Mouse (Mus musculus): ENCODE measurements around the gene Mok.
A peak's percentile ranks its signal among the peaks of the same experiment; 100 is the strongest.

Gene Mok

DNA sequence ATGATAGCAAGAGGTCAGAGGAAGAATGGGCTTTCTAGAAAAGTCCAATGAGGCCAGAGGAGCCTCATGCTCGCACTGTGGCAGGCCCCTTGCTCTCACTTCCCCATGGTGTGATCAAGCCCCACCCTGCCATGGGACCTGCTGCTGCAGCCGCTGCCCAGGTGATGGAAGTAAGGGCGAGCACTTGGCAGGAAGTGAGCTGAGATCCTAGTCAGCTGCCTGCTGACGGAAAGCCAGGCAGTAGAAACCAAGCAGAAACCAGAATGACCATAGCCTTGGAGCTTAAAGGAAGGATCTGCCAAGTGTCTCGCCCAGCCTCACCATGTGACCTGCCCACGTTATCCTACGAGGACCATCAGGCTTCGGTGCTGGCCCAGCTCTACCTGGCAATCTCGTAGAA is 27.6 kb downstream of the Mok start:
- DNase-seq (ENCODE audit: low read depth, low spot score), result no peak

DNA sequence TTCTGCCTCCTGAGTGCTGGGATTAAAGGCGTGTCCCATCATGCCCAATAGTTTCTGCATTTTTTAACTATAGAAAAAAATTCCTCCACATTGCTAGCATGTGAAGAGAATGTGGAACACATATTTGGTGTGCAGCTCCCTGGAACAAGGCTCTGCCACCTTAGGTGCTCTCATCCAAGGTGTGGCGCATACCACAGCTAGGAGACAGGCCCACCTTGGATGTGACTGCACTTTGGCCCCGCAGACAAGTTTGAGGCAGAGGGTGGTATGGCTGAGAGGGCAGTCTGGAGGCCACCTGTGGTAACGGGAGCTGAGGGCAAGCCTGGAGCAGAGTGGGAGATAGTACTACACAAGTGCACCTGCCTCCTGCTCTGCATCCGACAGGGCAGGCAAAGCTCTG is 31.9 kb downstream of the Mok start:
- DNase-seq (ENCODE audit: low read depth, low spot score), result no peak

DNA sequence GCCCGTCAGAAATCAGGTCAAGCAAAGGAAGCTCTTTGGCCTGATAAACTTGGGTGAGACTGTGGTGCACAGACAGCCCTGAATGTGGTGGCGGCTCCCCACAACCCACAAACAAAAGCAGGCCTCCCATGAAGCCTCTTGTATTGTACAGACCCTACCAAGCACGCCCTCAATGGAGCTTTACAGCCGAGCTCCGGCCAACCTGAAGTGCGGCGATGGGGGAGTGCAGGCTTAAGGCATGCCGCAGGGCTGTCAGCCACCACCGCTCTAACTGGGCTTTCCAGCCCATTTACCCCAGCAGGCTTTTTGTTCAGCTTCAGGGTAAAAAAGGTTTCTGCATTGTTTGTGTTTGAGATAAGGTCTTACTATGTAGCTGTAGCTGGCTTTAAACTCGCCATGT is 32.3 kb downstream of the Mok start:
- DNase-seq (ENCODE audit: low read depth, low spot score), result no peak

DNA sequence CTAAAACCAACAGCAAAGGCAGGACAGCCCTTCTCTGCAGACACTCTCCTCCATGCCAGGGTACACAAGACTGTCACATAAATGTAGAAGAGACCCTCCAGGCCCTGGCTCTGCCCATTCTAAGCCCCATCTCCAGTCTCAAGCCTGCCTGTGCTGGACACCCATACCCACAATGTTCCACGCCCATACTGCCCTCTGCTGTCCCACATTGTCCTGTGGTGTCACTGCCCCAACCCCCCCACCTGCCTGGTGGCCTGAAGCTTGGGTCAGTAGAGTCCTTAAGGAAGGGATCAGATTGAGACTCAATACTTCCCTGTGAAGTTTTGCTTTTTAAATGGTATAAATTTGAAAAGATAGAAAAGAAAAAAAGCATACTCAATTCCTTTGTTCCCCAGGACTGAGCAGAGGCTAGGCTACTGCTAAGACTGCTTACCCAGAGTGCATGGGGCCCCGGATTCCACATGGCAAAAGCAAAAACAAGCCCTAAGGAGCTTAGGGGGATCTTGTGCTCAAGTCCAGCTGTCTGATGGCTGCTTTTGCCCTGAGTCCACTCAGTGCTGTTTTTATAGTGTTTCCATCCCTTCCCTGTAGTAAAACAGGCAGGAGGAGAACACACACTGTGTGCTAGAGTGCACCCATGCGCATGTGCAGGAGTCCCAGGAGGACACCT is 34.3 kb downstream of the Mok start:
- DNase-seq (ENCODE audit: low read depth, low spot score), result no peak

DNA sequence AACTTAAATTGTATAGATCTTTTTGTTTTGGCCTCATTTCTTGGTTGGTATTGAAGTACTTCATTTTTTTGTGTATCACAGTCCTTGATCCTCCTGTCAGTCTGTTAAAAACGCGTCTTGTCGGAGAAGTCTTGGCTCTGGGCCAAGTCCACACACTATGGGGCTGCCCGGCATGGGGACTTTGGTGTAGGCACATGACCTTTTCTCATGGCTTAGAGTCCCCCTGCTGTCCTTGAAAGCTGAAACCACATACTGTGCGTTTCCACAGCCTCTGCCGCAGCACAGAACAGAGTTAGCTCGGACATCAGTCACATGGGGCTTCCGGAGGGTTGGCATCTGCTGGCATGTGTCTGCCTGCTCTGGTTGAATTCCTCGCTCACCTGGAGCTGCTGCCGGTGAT is 36.5 kb downstream of the Mok start:
- DNase-seq (ENCODE audit: low read depth, low spot score), result peak; percentile 56

DNA sequence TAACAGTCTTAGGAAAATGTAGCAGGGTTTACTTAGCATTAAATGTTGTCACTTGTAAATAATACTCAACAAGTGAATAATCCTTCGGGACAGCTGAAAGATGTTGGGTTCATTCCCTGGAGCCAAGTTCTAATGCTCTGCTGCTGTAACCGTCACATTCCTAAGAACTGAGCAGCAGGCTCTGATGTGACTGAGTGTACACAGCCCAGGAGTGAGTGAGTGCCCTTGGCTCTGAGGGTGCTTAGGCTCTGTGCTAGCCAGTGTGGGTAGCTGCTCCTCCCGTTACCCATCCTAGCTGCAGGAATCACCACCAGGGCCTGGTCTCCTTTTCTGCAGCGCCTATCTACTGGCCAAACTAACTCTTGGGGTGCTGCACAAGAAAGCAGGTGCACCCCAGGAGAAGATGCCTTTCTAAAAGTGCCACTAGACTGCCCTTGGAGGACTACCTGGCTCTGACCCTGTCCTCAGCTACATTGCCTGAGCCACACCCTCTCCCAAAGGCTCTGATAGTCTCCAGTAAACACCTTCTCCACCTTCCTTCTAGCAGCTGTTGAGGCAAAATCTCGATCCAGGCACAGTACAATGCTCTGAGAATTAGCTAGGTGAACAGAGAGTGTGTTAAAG is 38.0 kb downstream of the Mok start:
- no peak for DNase-seq (ENCODE audit: low read depth, low spot score)

DNA sequence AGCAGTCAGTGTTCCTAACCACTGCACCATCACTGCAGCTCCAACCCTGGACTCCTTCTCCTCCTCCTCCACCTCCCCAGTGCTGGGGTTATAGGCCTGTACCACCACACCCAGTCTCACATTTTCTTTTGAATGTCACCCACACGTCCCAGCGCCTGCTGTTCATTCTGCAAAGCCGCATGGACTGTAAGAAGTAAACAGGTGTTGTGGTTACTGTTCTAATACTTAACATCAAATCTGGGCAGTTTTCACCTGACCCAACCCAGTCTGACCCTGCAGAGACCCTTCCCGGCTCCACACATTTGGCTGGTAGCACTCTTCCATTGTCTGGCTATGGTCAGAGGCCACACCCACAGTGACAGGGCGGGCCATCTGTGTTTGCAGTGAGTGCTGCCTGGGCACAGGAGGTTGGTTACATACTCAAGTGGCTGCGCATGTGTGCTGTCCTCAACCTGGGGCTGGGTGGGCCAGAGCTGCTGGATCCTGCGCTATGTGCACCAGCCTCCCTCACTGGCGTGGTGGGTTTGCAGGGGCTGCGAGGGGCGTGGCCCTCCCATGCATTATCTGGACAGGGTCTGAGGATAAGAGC is 38.8 kb downstream of the Mok start:
- DNase-seq (ENCODE audit: low read depth, low spot score), result peak; percentile 73

DNA sequence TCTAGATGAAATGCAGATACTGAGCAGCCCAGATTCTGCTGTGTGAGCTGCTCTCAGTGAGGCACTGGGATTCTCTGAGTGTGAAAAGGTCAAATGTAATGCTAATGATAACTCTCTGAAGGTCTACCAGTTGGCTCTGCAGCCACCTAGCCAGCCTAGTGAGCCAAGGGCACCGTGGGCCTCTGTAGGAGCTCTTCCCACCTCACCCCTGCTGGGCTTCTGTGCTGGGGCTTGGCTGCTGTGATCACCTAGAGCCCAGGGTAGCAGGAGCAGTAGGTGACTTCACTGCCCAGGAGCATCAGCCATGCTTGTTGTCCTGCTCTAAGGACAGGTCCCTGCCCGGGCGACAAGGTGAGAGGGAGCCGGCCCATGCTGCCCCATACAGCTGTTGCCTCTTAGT is 41.5 kb downstream of the Mok start:
- no peak for DNase-seq (ENCODE audit: low read depth, low spot score)

DNA sequence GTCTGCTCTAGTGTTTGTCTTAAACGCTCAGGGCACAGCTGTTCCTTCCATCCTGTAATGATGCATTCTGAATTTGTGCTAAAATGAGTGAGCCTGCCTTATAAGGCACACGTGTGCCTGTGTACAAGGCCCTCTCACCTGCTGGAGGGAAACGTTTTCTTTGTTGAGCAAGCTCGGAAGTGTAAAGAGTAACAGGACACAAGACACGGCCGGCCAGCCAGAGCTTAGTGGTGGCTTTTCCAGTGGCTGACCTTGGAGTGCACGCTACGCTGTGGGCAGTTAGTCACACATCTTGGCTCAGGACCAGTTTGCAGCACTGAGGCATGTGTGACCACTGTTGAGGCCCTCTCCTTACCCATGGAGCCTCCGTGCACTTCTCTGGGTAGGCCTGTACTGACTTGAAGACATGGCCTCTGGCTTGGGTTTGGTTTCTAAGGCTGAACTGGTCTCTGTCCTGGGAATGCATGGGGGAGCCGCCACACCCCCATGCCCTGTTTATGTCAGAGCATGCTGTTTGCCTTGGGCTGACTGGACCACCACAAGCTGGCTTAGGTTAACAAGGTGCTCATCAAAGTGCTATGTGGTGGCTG is 42.8 kb downstream of the Mok start:
- no peak for DNase-seq (ENCODE audit: low read depth, low spot score)

DNA sequence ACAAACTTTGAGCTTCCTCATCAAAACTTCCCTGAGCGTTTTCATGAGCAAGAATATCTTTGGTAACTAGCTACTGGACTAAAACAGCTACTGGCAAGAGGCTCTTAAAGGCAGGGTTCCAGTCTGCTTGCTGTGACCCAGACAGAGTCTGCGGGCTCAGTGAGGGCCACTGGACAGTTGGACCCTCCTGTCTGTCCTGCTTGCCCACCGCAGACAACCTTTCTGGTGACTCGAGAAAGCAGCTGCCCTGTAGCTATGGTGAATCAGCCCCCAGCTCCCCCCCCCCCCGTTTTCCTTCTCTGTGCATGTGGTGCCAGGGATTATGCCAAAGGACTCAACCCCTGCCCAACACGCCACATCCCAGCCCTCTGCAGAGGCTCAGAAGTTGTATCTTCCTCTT is 43.5 kb downstream of the Mok start:
- DNase-seq (ENCODE audit: low read depth, low spot score), result no peak

DNA sequence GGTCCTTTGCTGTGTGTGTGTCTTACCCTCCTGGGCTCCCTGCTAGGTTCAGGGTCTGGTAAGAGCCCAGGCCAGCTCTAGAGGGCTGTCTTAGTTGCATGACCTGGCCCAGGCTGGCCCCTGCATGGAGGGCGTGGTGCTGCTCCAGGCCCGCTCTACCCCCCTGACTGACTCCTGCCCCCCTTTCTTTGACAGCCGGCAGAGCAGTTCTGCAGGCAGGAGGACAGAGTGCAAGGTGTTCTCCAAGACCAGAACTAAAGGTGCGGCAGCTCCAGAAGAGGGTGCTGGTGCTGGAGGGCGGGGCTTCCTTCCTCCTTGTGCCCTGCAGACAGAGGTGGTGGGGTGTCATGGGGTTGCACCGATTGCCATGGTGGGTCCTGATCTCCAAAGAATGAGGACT is 44.0 kb downstream of the Mok start:
- DNase-seq (ENCODE audit: low read depth, low spot score), result no peak

DNA sequence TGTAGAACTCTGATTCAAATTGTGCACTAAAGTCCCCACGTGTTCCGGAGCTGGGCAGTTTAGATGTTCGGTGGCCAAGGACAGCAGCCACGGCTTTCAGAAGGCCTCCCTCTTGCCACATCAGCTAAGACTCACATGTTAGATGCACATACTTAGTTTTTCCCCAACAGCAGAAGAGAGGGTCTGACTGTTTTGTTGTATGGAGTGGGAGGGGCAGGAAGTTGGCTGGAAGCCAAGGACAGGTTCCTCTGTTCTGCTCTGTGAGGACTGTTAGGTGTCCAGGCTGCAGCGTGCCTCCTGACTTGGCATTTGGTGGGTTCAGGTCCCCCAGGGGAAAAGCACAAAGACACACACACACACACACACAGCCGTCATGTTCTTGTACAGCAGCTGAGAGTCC is 45.7 kb downstream of the Mok start:
- peak; percentile 33 for DNase-seq (ENCODE audit: low read depth, low spot score)

DNA sequence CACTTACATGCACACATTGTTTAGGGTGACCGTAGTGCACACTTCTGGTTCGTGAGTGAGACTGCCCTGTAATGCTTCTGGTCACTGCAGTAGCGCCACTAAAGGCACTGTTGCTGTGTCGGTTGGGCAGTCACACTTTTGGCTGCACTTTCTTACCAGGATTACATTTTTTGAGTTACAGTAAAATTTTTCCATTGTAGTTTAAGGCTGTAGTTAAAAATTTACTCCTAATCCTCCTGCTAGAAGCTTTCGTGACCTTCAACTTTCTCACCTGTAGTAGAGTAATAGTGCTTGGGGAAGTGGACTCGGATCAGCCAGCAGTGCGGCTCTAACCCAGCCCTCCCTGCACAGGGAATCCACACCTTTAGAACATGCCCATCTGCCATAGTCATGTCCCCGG is 49.7 kb downstream of the Mok start:
- no peak for DNase-seq (ENCODE audit: low read depth, low spot score)

DNA sequence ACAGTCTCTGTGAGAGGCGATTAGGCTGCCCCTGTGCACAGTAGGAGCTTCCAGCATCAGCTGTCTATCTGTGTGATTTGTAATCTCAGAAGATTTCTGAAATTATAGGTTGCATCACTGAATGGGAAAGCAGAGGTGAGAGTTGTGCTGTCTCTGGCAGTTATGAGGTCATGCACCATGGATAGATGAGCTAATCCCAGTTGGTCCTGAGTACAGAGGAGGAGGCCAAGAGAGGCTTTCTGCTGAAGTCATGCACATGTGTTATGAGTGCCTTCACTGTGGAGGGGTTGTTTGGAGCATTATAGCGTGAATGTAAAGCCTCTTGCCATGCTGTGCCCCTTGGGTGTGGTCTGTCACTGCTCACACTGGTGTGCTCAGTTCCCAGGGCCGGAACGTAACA is 50.2 kb downstream of the Mok start:
- DNase-seq (ENCODE audit: low read depth, low spot score), result no peak

DNA sequence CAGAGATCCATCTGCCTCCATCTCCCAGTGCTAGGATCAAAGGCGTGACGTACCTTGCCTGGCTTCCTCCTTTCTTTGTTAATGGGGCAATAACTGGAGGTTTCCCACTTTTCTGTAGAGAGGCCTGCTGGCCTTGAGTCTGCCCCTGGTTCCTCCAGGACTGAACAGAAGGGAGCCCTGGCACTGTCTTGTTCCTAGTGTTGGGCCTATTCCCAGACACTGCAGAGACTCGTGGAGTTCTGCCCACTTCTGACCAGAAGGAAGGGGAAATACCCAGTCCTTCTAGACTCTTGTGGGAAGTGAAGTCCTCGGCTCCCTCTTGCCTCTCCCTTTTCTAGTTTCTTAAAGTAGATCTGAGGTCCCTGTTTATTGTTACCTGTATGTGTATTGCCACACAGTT is 54.5 kb downstream of the Mok start:
- no peak for DNase-seq (ENCODE audit: low read depth, low spot score)

DNA sequence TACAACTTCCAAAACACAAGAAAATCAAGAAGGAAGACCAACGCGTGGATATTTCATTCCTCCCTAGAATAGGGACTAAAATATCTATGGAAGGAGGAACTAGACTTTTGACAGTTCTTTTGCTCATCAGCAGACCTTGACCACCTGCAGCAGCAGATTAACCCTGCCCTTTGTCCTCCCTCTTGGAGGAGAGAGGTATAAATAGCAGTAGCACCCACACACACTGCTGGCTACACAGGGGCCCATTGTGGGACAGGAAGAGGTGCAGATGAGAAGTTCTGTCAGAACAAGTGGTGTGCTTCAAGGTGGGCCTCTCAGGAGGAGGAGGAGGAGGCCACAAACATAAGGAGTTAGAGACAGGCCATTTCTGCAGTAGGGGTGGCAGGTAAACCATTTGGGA is 56.5 kb downstream of the Mok start:
- no peak for DNase-seq (ENCODE audit: low read depth, low spot score)

DNA sequence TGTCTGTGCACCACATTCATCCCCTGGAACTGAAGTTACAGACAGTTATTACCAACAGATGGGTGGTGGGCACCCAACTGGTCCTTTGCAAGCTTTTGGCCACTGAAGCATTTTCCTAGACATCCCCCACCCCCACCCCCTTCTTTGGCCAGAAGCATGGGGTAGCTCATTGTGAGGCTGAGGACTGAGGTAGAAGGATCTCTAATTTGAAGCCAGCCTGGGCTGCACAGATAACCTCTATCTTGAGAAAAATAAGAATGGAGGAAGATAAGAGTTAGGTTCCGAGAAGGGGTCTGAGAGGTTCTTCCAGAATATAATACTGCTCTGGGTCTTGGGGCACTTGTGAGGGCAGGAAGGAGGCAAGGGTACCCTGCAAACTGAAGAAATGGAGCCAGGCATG is 58.5 kb downstream of the Mok start:
- no peak for DNase-seq (ENCODE audit: low read depth, low spot score)

DNA sequence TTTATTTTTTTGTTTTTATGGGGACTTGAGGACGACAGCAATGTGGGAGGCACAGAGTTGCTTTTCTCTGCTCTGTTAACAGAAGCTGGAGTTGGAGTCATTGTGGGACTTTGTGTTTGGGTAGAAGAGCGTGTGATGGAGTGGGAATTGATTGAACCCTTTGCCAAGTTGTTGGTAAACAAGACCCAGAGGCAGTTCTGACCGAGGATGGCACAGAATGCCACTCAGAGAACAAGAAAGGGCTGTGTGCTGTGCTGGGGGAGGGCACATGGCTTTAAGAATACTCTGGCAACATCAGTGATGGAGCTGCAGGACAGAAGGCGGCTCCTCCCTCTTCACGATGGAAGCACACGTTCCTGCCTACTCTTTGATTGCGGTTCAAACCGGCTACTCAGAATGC is 59.6 kb downstream of the Mok start:
- no peak for DNase-seq (ENCODE audit: low read depth, low spot score)

DNA sequence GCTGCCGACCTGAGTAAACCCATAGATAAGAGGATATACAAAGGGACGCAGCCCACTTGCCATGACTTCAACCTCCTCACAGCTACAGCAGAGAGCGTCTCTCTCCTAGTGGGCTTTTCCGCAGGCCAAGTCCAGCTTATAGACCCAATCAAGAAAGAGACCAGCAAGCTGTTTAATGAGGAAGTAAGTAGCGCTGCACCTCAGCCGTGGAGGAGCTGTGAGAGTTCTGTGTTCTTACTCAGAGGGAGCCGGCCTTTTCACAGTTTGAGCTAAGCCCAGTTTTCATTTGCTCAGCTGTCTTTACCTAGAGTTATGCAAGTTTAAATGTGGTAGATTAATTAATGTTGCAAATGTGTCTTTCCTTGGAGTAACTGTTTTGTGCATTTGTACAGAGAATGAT is 61.4 kb downstream of the Mok start:
- DNase-seq (ENCODE audit: low read depth, low spot score), result no peak

DNA sequence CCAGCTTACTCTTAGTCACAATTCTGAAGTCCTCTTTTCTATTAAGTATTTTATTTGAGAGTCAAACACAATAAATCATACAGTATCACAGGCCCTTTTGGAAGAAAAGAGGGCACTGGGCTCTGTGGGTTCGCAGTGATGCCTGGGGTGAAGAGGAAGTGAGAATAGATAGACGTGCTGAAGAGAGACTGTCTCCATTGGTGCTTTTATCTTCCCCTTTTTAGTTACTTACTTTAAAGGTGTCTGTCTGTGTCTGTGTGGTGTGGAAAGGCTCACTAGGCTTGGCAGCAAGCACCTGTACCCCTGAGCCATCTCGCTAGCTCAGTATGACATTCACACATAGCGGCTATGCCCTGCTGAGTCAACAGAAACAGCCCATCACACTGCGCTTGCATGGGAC is 62.9 kb downstream of the Mok start:
- no peak for DNase-seq (ENCODE audit: low read depth, low spot score)

DNA sequence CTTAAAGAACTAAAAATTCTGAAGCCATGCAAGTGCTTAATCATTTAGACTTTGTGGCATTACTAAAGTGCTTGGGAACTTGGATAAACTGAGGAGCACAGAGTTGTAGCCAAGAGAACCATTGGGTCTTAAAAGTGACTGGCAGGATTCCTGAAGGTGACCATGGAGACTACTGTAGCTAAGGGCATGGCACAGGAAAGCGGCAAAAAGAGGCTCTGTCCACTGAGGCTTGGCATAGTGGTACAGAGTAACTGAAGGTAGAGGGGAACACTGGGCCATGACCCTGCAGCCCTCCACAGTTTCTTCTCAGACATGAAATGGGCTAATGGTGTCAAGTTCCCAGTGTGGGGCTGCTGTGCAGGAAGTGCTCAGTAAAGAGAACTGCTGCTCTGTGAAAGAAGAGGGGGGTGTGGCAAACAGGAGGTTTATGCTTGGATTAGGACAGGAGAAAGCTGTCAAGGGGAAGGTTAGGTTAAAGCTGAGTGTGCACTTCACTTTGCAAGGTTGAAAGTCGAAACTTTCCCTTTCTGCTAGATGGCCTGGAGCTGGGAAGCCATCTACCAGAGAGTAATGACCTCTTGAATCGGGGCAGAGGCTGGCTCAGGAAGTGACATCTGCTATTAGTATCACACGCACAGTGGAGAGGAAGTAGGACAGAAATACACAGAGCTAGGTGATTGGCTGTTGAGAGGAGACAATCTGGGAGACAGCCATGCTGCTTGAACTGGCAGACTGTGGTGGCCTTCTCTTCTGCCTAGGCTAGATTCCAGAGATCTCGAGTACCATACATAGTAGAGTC is 64.9 kb downstream of the Mok start:
- peak; percentile 36 for DNase-seq (ENCODE audit: low read depth, low spot score)

DNA sequence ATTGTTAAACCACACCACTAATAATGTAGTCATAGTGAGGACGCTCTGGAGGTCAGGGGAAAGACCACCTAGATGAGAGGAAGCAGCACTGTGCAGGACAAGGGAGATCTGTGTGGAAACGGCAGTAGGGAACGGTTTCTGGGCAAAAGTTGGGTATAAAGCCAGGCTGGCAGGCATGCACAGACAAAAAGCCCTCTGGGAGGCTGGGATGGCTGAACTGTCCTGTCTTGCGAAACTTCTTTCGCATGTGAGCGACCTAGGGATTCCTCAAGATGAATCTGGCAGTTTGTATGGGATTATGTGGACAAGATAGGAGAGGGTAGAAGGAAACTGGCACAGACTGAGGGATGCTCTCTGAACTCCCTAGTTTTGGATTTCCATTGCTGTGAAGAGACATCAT is 68.8 kb downstream of the Mok start:
- no peak for DNase-seq (ENCODE audit: low read depth, low spot score)
